Mouse (Mus musculus): Measurements from ENCODE around the gene Kcnk3. TPM values are rescaled to one million over a fixed set of nuclear protein-coding genes. Genes with fewer than 3 reads are reported as not detected.

Kcnk3 gene
- not detected in 2 replicates for polyA plus RNA-seq (2011; ENCODE audit: insufficient read depth, insufficient read length, low read depth, missing spikeins)

GRCm38 (mm10) chr5:30587681-30588300 is at the start of gene Kcnk3:
Gene Kcnk3 (plus strand): TSS chr5:30588170.
- TF ChIP-seq CTCF (IDR thresholded peaks at IDR 0.05; ENCODE audit: low read depth, low read length) (no peak), POLR2A (IDR thresholded peaks at IDR 0.05; ENCODE audit: insufficient read depth, low read length) (no peak), EP300 (IDR thresholded peaks at IDR 0.05; ENCODE audit: insufficient read depth, low read depth, low read length) (no peak)
- Histone ChIP-seq H3K4me3 (ENCODE audit: low read depth, low read length) (peak within 1 kb of the TSS; percentile 54), H3K9me3 (replicated peaks; ENCODE audit: control insufficient read depth, insufficient read depth, low read length, poor library complexity, severe bottlenecking) (no peaks in the 10 kb centered on the region), H3K36me3 (ENCODE audit: control insufficient read depth, insufficient read depth, low read length, poor library complexity, severe bottlenecking) (no peaks in the 10 kb centered on the region), H3K9ac (ENCODE audit: low read depth, poor library complexity, severe bottlenecking) (0 out of 2 replicates have a peak within 1 kb of the TSS, but pooled peaks have one; percentile 32), H3K4me1 (ENCODE audit: control insufficient read depth, insufficient read depth, low read length) (no peaks in the 10 kb centered on the region), H3K27ac (ENCODE audit: insufficient read depth, low read length) (no peak within 1 kb of the TSS), H3K27me3 (ENCODE audit: control insufficient read depth, insufficient read depth, low read length, poor library complexity, severe bottlenecking) (peaks cover 12% of the 10 kb centered on the region)

DNA sequence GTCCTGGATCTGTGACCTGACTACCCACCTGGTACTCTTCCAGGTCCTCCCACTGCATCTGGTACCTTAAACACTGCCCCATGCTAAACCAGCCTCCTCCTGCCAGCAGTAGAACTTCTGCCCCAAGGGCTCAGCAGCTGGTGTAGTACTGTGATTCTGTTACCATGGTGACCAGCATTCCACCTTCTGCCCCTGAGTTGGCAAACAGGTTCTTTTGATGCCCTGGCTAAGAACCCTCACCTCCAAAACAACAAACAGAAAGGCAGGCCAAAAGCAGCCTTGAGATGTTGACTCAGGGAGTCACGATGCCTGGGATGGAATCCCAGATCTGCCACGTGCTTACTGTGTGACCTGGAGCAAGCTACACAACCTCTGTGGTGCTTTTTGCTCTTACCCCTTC is 42.3 kb upstream of the Kcnk3 start, which contains the start of gene Cib4:
Gene Cib4, minus strand, starts transcription at position 139 of the 400 bp plus-strand sequence.
- H3K27ac ChIP-seq (ENCODE audit: insufficient read depth, low read length) = no peak within 1 kb of the TSS
- H3K4me1 ChIP-seq (ENCODE audit: control insufficient read depth, insufficient read depth, low read length) = no peaks in the 10 kb centered on the region
- no peaks in the 10 kb centered on the region for H3K9me3 ChIP-seq (replicated peaks; ENCODE audit: control insufficient read depth, insufficient read depth, low read length, poor library complexity, severe bottlenecking)
- TF ChIP-seq CTCF (IDR thresholded peaks at IDR 0.05; ENCODE audit: low read depth, low read length) = no peak
- TF ChIP-seq EP300 (IDR thresholded peaks at IDR 0.05; ENCODE audit: insufficient read depth, low read depth, low read length) = no peak
- TF ChIP-seq POLR2A (IDR thresholded peaks at IDR 0.05; ENCODE audit: insufficient read depth, low read length) = no peak
- H3K36me3 ChIP-seq (ENCODE audit: control insufficient read depth, insufficient read depth, low read length, poor library complexity, severe bottlenecking) = no peaks in the 10 kb centered on the region
- no peak within 1 kb of the TSS for H3K4me3 ChIP-seq (ENCODE audit: low read depth, low read length)
- no peaks in the 10 kb centered on the region for H3K27me3 ChIP-seq (ENCODE audit: control insufficient read depth, insufficient read depth, low read length, poor library complexity, severe bottlenecking)
- no peak within 1 kb of the TSS for H3K9ac ChIP-seq (ENCODE audit: low read depth, poor library complexity, severe bottlenecking)

GRCm38 (mm10) chr5:30548681-30549080 is 39.3 kb upstream of the Kcnk3 start:
- Histone ChIP-seq H3K36me3 (ENCODE audit: control insufficient read depth, insufficient read depth, low read length, poor library complexity, severe bottlenecking) (no peaks in the 10 kb centered on the region), H3K9me3 (replicated peaks; ENCODE audit: control insufficient read depth, insufficient read depth, low read length, poor library complexity, severe bottlenecking) (no peaks in the 10 kb centered on the region), H3K27ac (ENCODE audit: insufficient read depth, low read length) (no peak overlapping the region), H3K4me1 (ENCODE audit: control insufficient read depth, insufficient read depth, low read length) (no peaks in the 10 kb centered on the region), H3K4me3 (ENCODE audit: low read depth, low read length) (no peak overlapping the region), H3K27me3 (ENCODE audit: control insufficient read depth, insufficient read depth, low read length, poor library complexity, severe bottlenecking) (no peaks in the 10 kb centered on the region), H3K9ac (ENCODE audit: low read depth, poor library complexity, severe bottlenecking) (no peak overlapping the region)
- TF ChIP-seq EP300 (IDR thresholded peaks at IDR 0.05; ENCODE audit: insufficient read depth, low read depth, low read length) = no peak
- no peak for TF ChIP-seq CTCF (IDR thresholded peaks at IDR 0.05; ENCODE audit: low read depth, low read length)
- TF ChIP-seq POLR2A (IDR thresholded peaks at IDR 0.05; ENCODE audit: insufficient read depth, low read length) = no peak

DNA sequence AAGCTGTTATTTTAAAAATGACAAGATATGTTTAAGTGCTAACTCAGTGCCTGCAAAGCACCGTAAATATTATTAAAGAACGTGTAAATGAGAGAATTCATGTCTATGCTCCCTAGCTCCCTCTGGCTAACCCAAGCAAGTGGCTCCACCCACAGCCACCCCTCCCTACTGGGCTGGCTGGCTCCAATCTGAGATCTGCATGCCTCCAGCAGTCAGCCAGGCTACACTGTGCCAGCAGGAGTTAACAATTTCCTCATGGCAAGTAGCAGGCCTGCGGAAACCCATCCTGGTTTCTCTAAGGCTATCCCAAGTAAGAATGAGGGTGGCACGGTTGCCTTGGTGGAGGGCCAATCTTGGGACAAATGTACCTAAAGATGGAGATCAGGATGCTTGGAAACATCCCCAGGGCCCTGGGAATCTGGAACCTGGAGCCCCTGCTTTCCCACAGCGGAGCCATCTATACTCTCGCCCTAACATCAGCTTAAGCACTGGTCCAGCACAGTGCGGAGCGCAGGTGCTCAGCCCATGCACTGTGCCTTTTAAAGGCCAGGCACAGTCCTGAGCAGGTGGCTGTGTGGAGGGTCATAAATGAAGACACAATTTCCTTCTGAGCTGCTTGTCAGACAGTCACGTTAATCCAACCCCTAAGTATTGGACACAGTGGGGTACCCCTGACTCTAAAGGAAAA is 37.5 kb upstream of the Kcnk3 start:
- Histone ChIP-seq H3K4me3 (ENCODE audit: low read depth, low read length) (no peak overlapping the region), H3K27me3 (ENCODE audit: control insufficient read depth, insufficient read depth, low read length, poor library complexity, severe bottlenecking) (no peaks in the 10 kb centered on the region), H3K9ac (ENCODE audit: low read depth, poor library complexity, severe bottlenecking) (no peak overlapping the region), H3K9me3 (replicated peaks; ENCODE audit: control insufficient read depth, insufficient read depth, low read length, poor library complexity, severe bottlenecking) (no peaks in the 10 kb centered on the region), H3K4me1 (ENCODE audit: control insufficient read depth, insufficient read depth, low read length) (no peaks in the 10 kb centered on the region), H3K27ac (ENCODE audit: insufficient read depth, low read length) (no peak overlapping the region), H3K36me3 (ENCODE audit: control insufficient read depth, insufficient read depth, low read length, poor library complexity, severe bottlenecking) (no peaks in the 10 kb centered on the region)
- TF ChIP-seq EP300 (IDR thresholded peaks at IDR 0.05; ENCODE audit: insufficient read depth, low read depth, low read length) = no peak
- TF ChIP-seq CTCF (IDR thresholded peaks at IDR 0.05; ENCODE audit: low read depth, low read length) = no peak
- no peak for TF ChIP-seq POLR2A (IDR thresholded peaks at IDR 0.05; ENCODE audit: insufficient read depth, low read length)

DNA sequence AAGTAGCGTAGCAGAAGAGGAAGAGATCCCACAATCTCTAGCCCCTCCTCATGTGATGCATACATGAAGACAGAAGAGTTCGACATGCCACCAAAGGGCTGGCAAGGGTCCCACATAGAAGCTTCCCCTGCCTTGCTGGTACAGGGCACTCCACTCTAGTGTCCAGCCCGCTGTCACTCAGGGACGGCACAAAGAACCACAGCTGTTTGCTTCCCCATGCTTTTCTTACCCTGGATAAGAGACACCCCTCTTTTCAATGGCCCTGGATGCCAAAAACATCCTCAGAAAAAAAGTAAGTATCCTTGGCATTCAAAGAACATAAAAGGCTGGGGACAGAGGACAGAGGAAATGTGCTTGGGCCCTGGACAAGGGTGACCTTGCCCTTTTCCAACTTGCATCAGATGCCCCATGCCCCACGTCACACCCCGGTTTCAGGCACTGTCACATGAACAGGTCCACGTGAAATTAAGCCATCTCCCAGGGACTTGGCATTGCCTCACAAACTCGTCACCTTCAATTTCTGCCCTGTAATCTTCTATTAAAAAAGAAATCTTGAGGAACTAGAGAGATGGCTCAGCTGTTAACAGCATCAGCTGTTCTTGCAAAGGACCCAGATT is 36.8 kb upstream of the Kcnk3 start:
- no peaks in the 10 kb centered on the region for H3K36me3 ChIP-seq (ENCODE audit: control insufficient read depth, insufficient read depth, low read length, poor library complexity, severe bottlenecking)
- no peak overlapping the region for H3K4me3 ChIP-seq (ENCODE audit: low read depth, low read length)
- no peak for TF ChIP-seq CTCF (IDR thresholded peaks at IDR 0.05; ENCODE audit: low read depth, low read length)
- no peak for TF ChIP-seq EP300 (IDR thresholded peaks at IDR 0.05; ENCODE audit: insufficient read depth, low read depth, low read length)
- TF ChIP-seq POLR2A (IDR thresholded peaks at IDR 0.05; ENCODE audit: insufficient read depth, low read length) = no peak
- H3K9me3 ChIP-seq (replicated peaks; ENCODE audit: control insufficient read depth, insufficient read depth, low read length, poor library complexity, severe bottlenecking) = no peaks in the 10 kb centered on the region
- H3K9ac ChIP-seq (ENCODE audit: low read depth, poor library complexity, severe bottlenecking) = no peak overlapping the region
- no peaks in the 10 kb centered on the region for H3K27me3 ChIP-seq (ENCODE audit: control insufficient read depth, insufficient read depth, low read length, poor library complexity, severe bottlenecking)
- no peak overlapping the region for H3K27ac ChIP-seq (ENCODE audit: insufficient read depth, low read length)
- H3K4me1 ChIP-seq (ENCODE audit: control insufficient read depth, insufficient read depth, low read length) = no peaks in the 10 kb centered on the region

All from ES-Bruce4 (cell line).